Mouse (Mus musculus) frontal cortex, adult (tissue): Measurements from ENCODE around the gene Tgm2.

Source experiments
- ATAC-seq: cut with Nextera tagmentation; 2 replicates; pipeline ENCODE4 v1.9.2; 2017; ENCODE audit warnings: mild to moderate bottlenecking, moderate library complexity, mixed read lengths; ENCODE audit not compliant: low TSS enrichment

Tgm2 gene

DNA sequence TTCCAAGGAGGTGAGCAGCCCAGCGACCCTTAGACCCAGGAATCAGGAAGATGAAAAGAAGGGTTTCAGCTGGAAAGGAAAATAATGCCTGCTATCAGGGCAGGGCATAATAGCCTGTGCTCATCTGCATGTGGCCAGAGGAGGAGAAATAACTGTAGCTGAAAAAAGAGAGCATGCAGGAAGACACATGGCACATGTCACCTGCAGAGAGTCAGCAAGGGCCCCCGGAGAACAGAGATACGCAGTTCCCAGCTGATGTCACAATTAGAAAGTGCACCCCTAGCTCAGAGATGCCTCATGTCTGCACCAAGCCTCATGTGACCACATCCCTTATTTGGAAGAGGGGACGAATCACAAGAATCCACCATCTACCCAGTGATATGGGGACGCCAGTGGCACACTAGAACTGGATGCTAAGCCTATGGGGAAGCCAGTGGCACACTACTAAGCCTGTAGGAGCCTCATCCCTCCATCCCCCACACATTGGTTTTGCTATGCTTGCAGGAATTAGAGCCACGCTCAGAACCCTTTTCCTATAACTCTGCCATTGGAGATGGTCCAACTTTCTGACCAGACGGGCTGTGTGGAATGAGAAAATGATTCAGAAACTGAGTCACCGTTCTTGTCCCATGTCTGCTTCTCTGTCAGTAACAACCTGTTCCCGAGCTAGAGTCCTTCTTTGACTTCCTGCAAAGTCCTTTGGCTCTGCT, 21.4 kb upstream of the Tgm2 start:
- peak; percentile 47; the same call in 1 of the 2 replicates for ATAC-seq

DNA sequence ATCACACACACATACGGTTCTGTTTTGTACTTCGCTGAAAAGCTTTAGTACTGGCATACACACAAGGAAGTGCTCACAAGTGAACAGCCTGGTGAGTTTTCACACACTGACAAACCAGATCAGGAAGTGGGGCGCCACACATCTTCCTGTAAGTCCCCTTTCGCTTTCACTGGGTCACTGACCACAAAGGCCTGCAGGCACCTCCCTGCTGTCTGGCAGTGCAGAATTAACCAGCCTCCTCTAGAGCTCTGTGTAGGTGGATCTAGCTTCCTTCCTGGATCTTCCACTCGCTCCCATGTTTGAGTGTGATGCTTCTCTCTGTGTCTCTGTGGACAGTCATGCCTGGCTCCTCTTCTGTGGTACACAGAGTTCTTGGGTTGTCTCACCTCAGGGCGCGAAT, 20.4 kb upstream of the Tgm2 start:
- peak; percentile 27; the same call in 1 of the 2 replicates for ATAC-seq

DNA sequence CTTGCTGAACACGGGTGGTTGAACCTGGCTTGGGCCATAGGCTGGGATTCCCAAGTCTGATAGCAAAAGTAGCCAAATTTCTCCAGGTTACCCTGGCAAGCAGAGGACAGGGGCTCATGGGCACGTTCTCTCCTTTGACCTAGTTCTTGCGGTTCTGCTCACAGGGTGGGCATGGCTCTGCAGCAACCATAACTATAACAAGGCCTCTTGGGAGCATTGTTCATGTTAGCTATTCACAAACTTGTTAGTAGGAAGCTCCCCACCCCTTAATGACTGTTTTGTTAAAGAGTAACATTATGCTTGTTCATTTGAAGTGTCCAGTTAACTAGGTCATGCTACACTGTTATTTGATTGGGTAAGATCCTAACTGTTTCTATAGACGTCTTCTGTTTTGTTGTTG, 19.5 kb upstream of the Tgm2 start:
- ATAC-seq, result no peak

- no peak for ATAC-seq
Observed at GRCm38 (mm10) chr2:158163034-158163433, 16.8 kb upstream of the Tgm2 start.

GRCm38 (mm10) chr2:158161761-158162160, 15.5 kb upstream of the Tgm2 start:
- no peak for ATAC-seq

GRCm38 (mm10) chr2:158159376-158160235, 13.4 kb upstream of the Tgm2 start:
- ATAC-seq, result no peak

- no peak for ATAC-seq
Observed at GRCm38 (mm10) chr2:158157654-158158053, 11.4 kb upstream of the Tgm2 start.

GRCm38 (mm10) chr2:158156487-158156886, 10.3 kb upstream of the Tgm2 start:
- ATAC-seq, result no peak

- ATAC-seq, result no peak
Observed at GRCm38 (mm10) chr2:158155615-158156014, 9.4 kb upstream of the Tgm2 start.

GRCm38 (mm10) chr2:158155101-158155500, 8.9 kb upstream of the Tgm2 start:
- no peak for ATAC-seq

GRCm38 (mm10) chr2:158154641-158155040, 8.4 kb upstream of the Tgm2 start:
- no peak for ATAC-seq

GRCm38 (mm10) chr2:158153728-158154343, 7.6 kb upstream of the Tgm2 start:
- no peak for ATAC-seq

DNA sequence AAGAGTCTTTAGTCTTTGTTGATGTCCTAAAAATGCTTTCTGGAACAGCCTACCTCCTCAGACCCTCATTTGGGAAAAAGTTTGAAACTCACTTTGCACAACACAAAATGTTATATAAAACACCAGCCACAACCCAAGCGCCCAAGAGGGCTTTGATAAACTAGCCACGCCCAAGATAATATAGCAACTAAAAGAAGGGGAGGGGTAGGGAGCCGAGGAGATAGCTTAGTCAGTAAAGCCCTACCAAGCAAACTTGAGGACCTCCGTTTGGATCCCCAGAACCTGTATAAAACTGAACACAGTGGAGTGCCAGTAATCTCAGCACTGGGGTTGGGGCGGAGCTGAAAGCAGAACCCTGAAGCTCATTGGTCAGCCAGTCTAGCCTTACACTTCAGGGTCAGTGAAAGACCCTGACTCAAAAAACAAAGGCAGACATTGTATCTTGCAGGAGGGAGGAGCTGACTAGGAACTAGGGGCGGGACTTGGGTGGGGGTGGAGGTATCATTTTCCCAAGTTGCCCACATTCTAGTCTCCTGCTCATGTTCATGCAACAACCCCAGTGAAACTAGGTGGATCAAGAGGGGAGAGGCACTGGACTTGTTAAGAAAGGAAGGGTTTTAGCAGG, 6.6 kb upstream of the Tgm2 start:
- no peak for ATAC-seq

- ATAC-seq, result no peak
Observed at GRCm38 (mm10) chr2:158151077-158151476, 4.8 kb upstream of the Tgm2 start.

DNA sequence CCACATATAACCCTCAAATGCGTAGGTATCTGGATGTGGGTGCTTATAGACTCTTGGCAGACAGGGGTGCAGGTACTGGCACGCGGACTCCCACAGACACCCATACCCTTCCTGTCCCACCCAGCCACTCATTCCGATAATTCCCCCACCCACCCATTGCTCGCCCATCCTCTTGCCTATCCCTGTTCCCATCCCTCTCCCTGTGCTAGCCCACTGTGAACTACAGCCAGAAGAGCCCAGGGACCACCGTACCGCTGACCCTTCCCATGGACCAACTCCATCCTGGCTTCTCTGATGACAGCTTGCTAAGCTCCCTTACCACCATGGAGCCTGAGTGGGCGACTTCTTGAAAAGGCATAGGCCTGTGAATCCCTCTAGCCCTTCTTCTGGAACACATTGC, 735 bp upstream of the Tgm2 start:
- ATAC-seq, result no peak

DNA sequence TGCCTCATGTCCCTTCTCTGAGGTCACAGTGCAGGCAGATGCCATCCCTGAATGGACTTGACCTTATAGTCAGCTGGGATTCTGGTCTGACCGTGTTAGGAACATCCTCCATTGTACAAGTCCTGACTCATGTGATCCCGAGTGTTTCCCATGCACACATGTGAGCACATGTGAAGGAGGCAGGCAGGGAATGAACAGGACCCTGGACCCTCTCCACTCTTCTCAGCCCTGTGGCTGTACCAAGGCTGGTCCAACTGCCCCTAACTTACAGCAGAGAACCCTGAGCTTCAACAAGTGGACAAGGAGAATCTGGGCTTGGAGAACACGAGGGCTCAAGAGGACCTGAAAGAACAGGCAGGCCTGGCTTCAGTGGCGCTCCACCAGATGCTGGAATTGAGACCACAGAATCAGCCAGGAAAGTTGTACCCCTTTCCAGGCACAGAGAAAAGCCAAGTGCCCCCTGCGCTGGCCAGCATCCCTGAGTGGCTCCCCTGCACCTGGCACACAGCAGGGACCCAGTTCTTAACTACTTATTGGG, 639 bp downstream of the Tgm2 start:
- ATAC-seq, result no peak

DNA sequence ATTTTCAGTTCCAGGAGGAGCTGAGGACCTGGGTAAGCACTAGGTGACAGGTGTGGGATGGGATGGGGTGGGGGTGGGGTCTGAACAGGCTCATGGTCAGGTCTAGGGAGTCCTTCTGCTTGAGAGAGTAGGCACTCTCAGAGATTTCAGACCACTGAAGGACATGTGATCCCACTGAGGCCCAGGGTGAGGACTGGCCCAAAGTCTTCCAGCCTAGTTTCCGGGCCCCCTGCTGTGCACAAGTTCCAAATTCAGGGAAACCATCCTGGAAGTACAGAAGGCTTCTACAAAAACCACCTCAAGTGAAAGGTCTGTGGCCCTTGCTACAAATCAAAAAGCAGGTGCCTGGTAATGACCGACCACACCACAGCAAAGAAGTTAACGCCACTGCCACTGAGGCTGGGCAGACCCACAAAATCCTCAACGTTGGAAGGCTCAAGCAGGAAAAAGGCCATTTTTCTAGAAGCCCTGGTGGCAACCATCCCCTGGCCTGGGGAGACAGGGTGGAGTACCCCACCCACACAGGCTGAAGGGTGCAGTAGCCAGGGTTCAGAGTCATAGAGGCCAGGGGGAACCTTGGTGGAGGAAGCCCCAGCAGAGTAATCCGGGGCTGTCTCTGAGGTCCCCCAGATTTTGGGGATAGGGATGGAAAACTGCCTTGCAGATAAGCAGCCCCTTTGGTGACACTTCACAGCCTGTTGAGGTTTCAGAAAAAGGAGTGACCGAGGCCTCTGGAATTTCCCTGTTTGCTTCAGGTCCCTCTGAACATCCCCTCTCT, 1.3 kb downstream of the Tgm2 start:
- no peak for ATAC-seq

DNA sequence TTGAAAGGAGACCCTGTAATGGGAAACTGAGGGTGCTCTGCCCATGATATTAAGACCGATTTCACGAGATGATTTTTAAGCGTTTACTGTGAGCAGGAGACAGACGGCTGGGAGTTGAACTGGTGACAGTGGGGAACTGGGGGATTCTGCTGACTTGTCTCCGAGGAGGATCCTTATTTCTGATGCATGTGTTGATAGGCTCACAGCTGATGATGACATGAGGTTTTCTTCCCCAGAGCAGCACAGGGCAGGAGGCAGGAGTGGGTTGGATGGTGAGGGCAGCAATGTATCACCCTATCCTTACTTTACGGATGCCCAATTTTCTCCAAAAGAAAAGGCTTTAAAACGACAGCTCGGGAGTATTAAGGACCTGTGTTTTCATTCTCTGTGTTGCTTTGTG, 2.0 kb downstream of the Tgm2 start:
- ATAC-seq, result no peak

DNA sequence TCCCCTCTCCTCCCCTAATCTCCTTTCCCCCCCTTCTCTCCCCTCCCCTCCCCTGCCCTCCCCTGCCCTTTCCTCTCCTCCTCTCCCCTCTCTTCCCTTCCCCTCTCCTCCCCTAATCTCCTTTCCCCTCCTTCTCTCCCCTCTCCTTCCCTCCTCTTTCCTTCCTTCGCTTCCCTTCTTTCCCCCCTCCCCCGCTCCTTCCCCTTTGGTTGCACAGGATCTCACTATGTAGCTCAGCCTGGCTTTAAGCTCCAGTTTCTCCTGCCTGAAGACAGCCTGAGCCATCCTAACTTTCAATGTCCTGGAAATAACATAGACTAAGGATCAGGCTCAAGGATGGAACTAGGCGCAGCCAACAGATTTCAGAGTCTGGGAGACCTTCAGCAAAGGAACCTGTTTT, 2.4 kb downstream of the Tgm2 start:
- no peak for ATAC-seq

DNA sequence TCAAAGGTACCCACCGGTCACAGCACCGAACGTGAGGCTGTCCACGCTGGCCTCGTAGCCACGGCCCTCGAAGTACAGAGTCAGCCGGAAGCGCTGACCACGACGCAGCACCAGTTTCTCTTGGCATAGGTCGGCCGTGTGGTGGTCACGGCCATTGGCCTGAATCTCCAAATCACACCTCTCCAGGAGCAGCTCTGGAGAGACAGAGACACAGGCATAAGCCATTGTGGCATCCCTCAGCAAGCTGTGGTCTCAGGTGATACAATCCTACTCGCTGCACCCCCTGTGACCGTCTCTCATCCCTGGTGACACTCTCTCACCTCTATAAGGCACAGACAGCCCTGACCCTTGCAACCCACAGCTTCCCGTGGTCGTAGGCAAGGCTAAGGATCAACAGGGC, 3.3 kb downstream of the Tgm2 start:
- no peak for ATAC-seq
